Mouse (Mus musculus): ENCODE data around the gene Baiap3.
A peak's percentile ranks its signal among the peaks of the same experiment; 100 is the strongest.

Gene Baiap3

GRCm38 (mm10) chr17:25210680-25211466, 45.3 kb downstream of the Baiap3 start:
- DNase-seq (ENCODE audit: low read depth) = peak; percentile 38

DNA sequence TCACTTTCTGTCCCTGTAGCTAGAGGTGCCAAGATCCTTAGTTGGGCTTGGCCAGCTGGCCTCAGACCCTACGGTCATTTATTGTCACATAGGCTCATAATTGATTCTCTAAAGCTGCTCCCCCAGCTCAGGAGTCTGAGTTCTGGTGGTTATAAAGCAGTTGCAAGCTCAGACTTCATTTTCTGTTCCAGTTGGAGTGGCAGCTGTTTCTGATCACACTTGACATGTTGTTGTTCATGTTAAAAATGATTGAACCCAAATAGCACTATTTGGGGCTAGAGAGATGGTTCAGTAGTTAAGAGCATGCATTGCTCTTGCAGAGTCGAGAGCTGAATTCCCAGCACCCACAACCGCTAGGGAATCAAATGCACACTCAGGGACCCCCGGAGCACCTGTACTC, 46.2 kb downstream of the Baiap3 start:
- DNase-seq (ENCODE audit: low read depth) = no peak

DNA sequence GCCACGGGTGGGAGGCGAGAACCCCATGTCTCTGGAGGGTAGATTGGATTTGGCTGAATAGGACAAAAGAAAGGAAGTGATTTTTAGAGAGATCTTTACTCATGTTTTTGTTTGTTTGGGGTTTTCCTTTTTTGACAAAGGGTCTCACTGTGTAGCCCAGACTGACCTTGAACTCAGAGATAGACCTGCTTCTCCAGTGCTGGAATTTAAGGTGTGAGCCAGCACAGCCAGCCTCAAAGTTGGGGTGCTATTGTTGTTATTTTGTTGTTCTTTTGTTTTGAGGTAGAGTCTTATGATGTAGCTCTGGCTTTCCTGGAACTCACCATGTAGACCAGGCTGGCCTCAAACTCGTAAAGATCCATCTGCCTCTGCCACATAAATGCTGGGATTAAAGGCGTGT, 53.8 kb downstream of the Baiap3 start:
- no peak for DNase-seq (ENCODE audit: low read depth)
